Mouse (Mus musculus) forebrain, embryonic 12.5 days (tissue): ENCODE results near the gene Mcub. TPM values are rescaled to one million over a fixed set of nuclear protein-coding genes. Genes with fewer than 3 reads are reported as not detected.

Experiments used
- ATAC-seq: fragments of 200-750 bp; cut with Nextera tagmentation; 2 replicates; pipeline ENCODE4 v1.8.0; 2017; ENCODE audit warnings: moderate TSS enrichment; ENCODE audit not compliant: low FRiP score
- H3K27ac ChIP-seq: fragments of 300-500 bp; sonication (generic); 2 replicates; pipeline ENCODE4 v1.5.1; 2016; ENCODE audit warnings: mild to moderate bottlenecking
- H3K27me3 ChIP-seq: fragments of 300-500 bp; sonication (generic); 2 replicates; pipeline ENCODE4 v1.6.1; 2016; ENCODE audit warnings: mild to moderate bottlenecking
- H3K36me3 ChIP-seq: fragments of 300-500 bp; sonication (generic); replicated peaks from 2 replicates; pipeline ENCODE4 v1.6.1; 2016; ENCODE audit warnings: mild to moderate bottlenecking
- H3K4me1 ChIP-seq: fragments of 300-500 bp; sonication (generic); 2 replicates; pipeline ENCODE4 v1.6.1; 2016
- H3K4me2 ChIP-seq: fragments of 300-500 bp; sonication (generic); 2 replicates; pipeline ENCODE4 v1.6.1; 2016; ENCODE audit warnings: mild to moderate bottlenecking, moderate library complexity
- H3K4me3 ChIP-seq: fragments of 300-500 bp; sonication (generic); replicated peaks from 2 replicates; pipeline ENCODE4 v1.5.1; 2016; ENCODE audit warnings: mild to moderate bottlenecking
- H3K9ac ChIP-seq: fragments of 300-500 bp; sonication (generic); 2 replicates; pipeline ENCODE4 v1.6.1; 2016; ENCODE audit warnings: mild to moderate bottlenecking
- H3K9me3 ChIP-seq: fragments of 300-500 bp; sonication (generic); 2 replicates; pipeline ENCODE4 v1.6.1; 2016
- WGBS: fragments of 180-500 bp; shearing (Covaris S2); methylation state at CpG from one replicate; pipeline ENCODE4 v1.1.7; 2016; 5-methylcytosine and 5-hydroxymethylcytosine counted together
- polyA plus RNA-seq: library from polyadenylated mRNA; unstranded; fragments of >200 nt; fragmentation: Nextera tagmentation; extraction: Ambion mirVana; gene quantifications from 2 replicates; pipeline ENCODE4 v1.2.1, GENCODE M21; 2016

Mcub gene
- polyA plus RNA-seq, 1 experiment from 2014 or later, result 3.3 TPM

DNA sequence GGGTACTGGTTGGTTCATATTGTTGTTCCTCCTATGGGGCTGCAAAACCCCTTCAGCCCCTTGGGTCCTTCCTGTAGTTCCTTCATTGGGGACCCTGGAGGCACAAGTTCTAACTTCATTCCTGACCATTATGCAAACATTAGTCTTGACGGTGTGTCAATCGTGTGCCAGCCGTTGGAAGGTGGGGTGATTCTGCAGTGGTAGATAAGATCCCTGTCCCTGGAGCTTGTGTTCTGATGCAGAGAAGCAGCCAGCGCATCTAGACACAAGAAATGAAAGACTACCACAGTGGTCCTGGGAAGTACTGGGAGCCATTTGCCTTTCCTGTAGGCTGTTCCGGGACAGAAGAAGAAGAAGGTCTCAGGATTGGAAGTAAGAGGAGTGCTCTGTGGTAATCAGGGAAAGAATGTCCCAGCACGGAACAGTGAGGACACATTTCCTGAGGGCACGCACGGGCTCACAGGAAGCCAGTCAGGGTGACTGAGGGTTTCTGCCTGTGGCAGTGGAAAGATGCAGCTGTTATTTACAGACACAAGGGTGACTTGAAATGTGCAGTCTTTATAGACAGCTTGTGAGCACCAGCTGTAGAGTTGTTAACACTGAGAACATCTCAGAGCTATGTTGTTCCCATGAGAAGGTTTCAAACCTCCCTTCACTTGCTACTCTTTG lies 88.9 kb downstream of the Mcub start:
- no peaks in the 10 kb centered on the region for H3K9me3 ChIP-seq
- 0 out of 2 replicates have a peak, but pooled peaks cover 6% of the 10 kb centered on the region for H3K27me3 ChIP-seq
- 84% methylated on average over 8 of the region's 8 CpGs for WGBS
- no peak overlapping the region for H3K9ac ChIP-seq
- no peak overlapping the region for H3K4me2 ChIP-seq
- no peak overlapping the region for H3K4me3 ChIP-seq
- no peaks in the 10 kb centered on the region for H3K36me3 ChIP-seq
- H3K4me1 ChIP-seq, result peaks cover 12% of the 10 kb centered on the region
- ATAC-seq, result no peak
- H3K27ac ChIP-seq, result no peak overlapping the region

DNA sequence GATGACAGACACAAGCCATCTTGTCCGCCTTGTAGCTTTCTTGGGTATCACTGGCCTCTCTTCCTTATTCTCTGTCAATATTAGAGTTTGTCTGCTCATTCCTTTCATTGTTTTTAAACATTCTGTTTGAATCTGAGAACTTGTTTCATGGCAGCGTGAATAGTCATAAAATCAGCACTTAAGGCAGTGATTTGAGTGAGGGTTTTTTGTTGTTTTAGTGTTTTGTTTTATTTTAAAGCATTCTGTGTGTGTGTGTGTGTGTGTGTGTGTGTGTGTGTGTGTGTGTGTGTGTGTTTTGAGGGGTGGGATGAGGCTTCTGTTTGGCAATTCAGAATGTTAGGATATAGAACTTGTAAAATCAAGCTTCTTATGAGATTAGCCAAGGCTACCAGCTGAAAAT lies 90.1 kb downstream of the Mcub start:
- no peaks in the 10 kb centered on the region for H3K9me3 ChIP-seq
- H3K4me2 ChIP-seq, result peak overlapping the region; percentile 87
- 0 out of 2 replicates have a peak, but pooled peaks cover 6% of the 10 kb centered on the region for H3K27me3 ChIP-seq
- no peaks in the 10 kb centered on the region for H3K36me3 ChIP-seq
- 74% methylated on average over 2 of the region's 2 CpGs for WGBS
- H3K4me1 ChIP-seq, result peaks cover 12% of the 10 kb centered on the region
- no peak overlapping the region for H3K9ac ChIP-seq
- no peak overlapping the region for H3K27ac ChIP-seq
- no peak for ATAC-seq
- no peak overlapping the region for H3K4me3 ChIP-seq

- H3K9me3 ChIP-seq, result no peaks in the 10 kb centered on the region
- peak overlapping the region; percentile 85 for H3K27ac ChIP-seq
- no peaks in the 10 kb centered on the region for H3K36me3 ChIP-seq
- peak overlapping the region; percentile 82 for H3K9ac ChIP-seq
- peak overlapping the region; percentile 87 for H3K4me2 ChIP-seq
- peaks cover 12% of the 10 kb centered on the region for H3K4me1 ChIP-seq
- H3K4me3 ChIP-seq, result peak overlapping the region; percentile 76
- under 1% methylated on average over 23 of the region's 25 CpGs for WGBS
- ATAC-seq, result peak; percentile 71
- 0 out of 2 replicates have a peak, but pooled peaks cover 6% of the 10 kb centered on the region for H3K27me3 ChIP-seq
Observed at GRCm38 (mm10) chr3:129879131-129879757, 90.8 kb downstream of the Mcub start.

- ATAC-seq, result peak; percentile 94
- under 1% methylated on average over 64 of the region's 66 CpGs for WGBS
- peak within 1 kb of the TSS; percentile 85 for H3K27ac ChIP-seq
Observed at GRCm38 (mm10) chr3:129878405-129879021, 91.5 kb downstream of the Mcub start, which contains the start of gene Pla2g12a. Pla2g12a (plus strand) TSS chr3:129878606.

GRCm38 (mm10) chr3:129877327-129877726 lies 92.7 kb downstream of the Mcub start:
- Histone ChIP-seq H3K36me3 (no peaks in the 10 kb centered on the region), H3K9me3 (no peaks in the 10 kb centered on the region), H3K4me2 (no peak overlapping the region), H3K4me3 (no peak overlapping the region), H3K27ac (no peak overlapping the region), H3K9ac (no peak overlapping the region), H3K27me3 (0 out of 2 replicates have a peak, but pooled peaks cover 6% of the 10 kb centered on the region), H3K4me1 (peaks cover 12% of the 10 kb centered on the region)
- 88% methylated on average over 10 of the region's 10 CpGs for WGBS
- ATAC-seq, result no peak

More at GRCm38 (mm10) chr3:129878405-129879021, 91.5 kb downstream of the Mcub start, which contains the start of gene Pla2g12a:
- H3K36me3 ChIP-seq, result no peaks in the 10 kb centered on the region
- H3K4me3 ChIP-seq, result peak within 1 kb of the TSS; percentile 76
- peak within 1 kb of the TSS; percentile 82 for H3K9ac ChIP-seq
- H3K9me3 ChIP-seq, result no peaks in the 10 kb centered on the region
- peaks cover 12% of the 10 kb centered on the region for H3K4me1 ChIP-seq
- H3K27me3 ChIP-seq, result 0 out of 2 replicates have a peak, but pooled peaks cover 6% of the 10 kb centered on the region
- H3K4me2 ChIP-seq, result peak within 1 kb of the TSS; percentile 87

Other genes with a start within 250 kb of the Mcub start
- gene Egf, start 214.9 kb downstream of the Mcub start, polyA plus RNA-seq, result 1.6 and 2.7 TPM in 2 replicates
- gene Lrit3, start 166.2 kb downstream of the Mcub start, polyA plus RNA-seq, result not detected in 2 replicates
- gene Rrh, start 147.6 kb downstream of the Mcub start, polyA plus RNA-seq, result 0.15 and 0.37 TPM in 2 replicates
- 98.7 and 102 TPM in 2 replicates for gene Gar1, start 138.8 kb downstream of the Mcub start, polyA plus RNA-seq
- 0.09 and 0.18 TPM in 2 replicates for gene Cfi, start 134.3 kb downstream of the Mcub start, polyA plus RNA-seq
- gene Pla2g12a, start 91.6 kb downstream of the Mcub start, polyA plus RNA-seq, result 31.8 and 33.0 TPM in 2 replicates
- 55.4 and 60.9 TPM in 2 replicates for gene Casp6, start 68.8 kb downstream of the Mcub start, polyA plus RNA-seq
- 33.7 and 34.7 TPM in 2 replicates for gene Sec24b, start 91.3 kb upstream of the Mcub start, polyA plus RNA-seq
- gene Col25a1, start 161.3 kb upstream of the Mcub start, polyA plus RNA-seq, result 4.2 TPM in 2 replicates